Mouse (Mus musculus) midbrain, embryonic 11.5 days (tissue): ENCODE measurements around the gene Tpm3-rs7. TPM values are rescaled to one million over a fixed set of nuclear protein-coding genes. Genes with fewer than 3 reads are reported as not detected.
"Not testable (repeated sequence)": the region's sequence is repeated elsewhere in the genome, so short reads cannot be mapped to it uniquely, and the experiment has no call there.

Experiments used
- ATAC-seq: fragments of 200-750 bp; cut with Nextera tagmentation; 2 replicates; pipeline ENCODE4 v1.8.0; 2017; ENCODE audit warnings: moderate TSS enrichment, moderate library complexity; ENCODE audit not compliant: low FRiP score
- DNase-seq: peaks from one replicate; pipeline ENCODE4 v3.0.0; 2015; ENCODE audit warnings: low spot score; ENCODE audit errors: missing footprints
- H3K27ac ChIP-seq: fragments of 300-500 bp; sonication (generic); 2 replicates; pipeline ENCODE4 v1.5.1; 2014; ENCODE audit warnings: low read depth, low read length
- H3K27me3 ChIP-seq: fragments of 300-500 bp; sonication (generic); 2 replicates; pipeline ENCODE4 v1.6.1; 2014; ENCODE audit warnings: mild to moderate bottlenecking, low read length, moderate library complexity, mixed read lengths; ENCODE audit not compliant: control insufficient read depth, insufficient read depth
- H3K36me3 ChIP-seq: fragments of 300-500 bp; sonication (generic); 2 replicates; pipeline ENCODE4 v1.6.1; 2014; ENCODE audit warnings: mild to moderate bottlenecking, low read length, moderate library complexity, mixed read lengths; ENCODE audit not compliant: control insufficient read depth, insufficient read depth
- H3K4me1 ChIP-seq: fragments of 300-500 bp; sonication (generic); 2 replicates; pipeline ENCODE4 v1.6.1; 2014; ENCODE audit warnings: low read length; ENCODE audit not compliant: control insufficient read depth, insufficient read depth
- H3K4me2 ChIP-seq: fragments of 300-500 bp; sonication (generic); 2 replicates; pipeline ENCODE4 v1.6.1; 2014; ENCODE audit warnings: mild to moderate bottlenecking, moderate library complexity
- H3K4me3 ChIP-seq: fragments of 300-500 bp; sonication (generic); 2 replicates; pipeline ENCODE4 v1.5.1; 2014; ENCODE audit warnings: low read depth, low read length
- H3K9ac ChIP-seq: fragments of 300-500 bp; sonication (generic); 2 replicates; pipeline ENCODE4 v1.6.1; 2014; ENCODE audit warnings: low read length
- H3K9me3 ChIP-seq: fragments of 300-500 bp; sonication (generic); 2 replicates; pipeline ENCODE4 v1.6.1; 2016; ENCODE audit warnings: low read length; ENCODE audit not compliant: control insufficient read depth
- WGBS: fragments of 180-500 bp; shearing (Covaris S2); extraction: QIAGEN DNeasy Blood & Tissue Kit; methylation state at CpG from one replicate; pipeline ENCODE4 v1.1.7; 2014; 5-methylcytosine and 5-hydroxymethylcytosine counted together
- polyA plus RNA-seq: library from polyadenylated mRNA; unstranded; fragments of >200 nt; fragmentation: Nextera tagmentation; extraction: Ambion mirVana; gene quantifications from 2 replicates; pipeline ENCODE4 v1.2.1, GENCODE M21; 2014

The Tpm3-rs7 gene
- polyA plus RNA-seq = 6.4 and 6.9 TPM in 2 replicates

DNA sequence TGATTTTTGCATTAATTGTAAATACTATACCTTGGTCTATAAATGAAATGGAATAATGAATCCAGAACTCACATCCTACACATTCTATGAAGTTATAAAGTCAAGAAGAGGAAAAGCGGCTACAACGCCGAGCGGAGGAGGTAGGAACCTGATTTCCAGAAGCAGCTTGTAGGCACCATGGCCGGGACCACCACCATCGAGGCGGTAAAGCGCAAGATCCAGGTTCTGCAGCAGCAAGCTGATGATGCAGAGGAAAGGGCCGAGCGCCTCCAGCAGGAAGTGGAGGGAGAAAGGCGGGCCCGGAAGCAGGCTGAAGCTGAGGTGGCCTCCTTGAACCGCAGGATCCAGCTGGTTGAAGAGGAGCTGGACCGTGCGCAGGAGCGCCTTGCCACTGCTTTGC lies at the start of gene Tpm3-rs7:
Gene Tpm3-rs7, plus strand, starts transcription at position 110 of the 400 bp plus-strand sequence.
- not testable (repeated sequence) for H3K4me3 ChIP-seq, H3K4me1 ChIP-seq, H3K36me3 ChIP-seq, H3K27ac ChIP-seq, DNase-seq, H3K9me3 ChIP-seq, H3K27me3 ChIP-seq, H3K4me2 ChIP-seq, ATAC-seq, H3K9ac ChIP-seq
- WGBS = 95% methylated on average over 16 of the region's 16 CpGs

DNA sequence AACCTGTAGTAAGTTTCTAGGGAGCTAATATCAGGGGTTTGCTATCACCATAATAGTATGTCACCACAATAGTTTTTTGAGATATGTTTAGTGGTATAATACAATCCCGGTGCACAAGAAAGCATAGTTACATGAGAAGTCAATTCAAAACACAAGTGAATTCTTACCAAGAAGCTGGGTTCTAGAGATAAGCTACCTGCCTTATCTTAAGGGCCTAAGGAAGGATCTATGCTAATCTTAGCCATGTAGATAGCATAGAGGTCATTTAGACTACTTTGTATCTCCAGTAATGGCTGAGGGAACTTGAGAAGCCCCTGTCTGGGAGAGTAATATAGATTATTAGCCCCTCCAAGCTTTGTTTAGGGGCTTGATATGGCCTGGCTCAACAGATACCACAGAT lies 2.6 kb downstream of the Tpm3-rs7 start:
- no peak overlapping the region for H3K4me3 ChIP-seq
- no peaks in the 10 kb centered on the region for H3K36me3 ChIP-seq
- WGBS = 93% methylated on average over 1 of the region's 1 CpGs
- no peak overlapping the region for H3K4me2 ChIP-seq
- no peak overlapping the region for H3K27ac ChIP-seq
- no peaks in the 10 kb centered on the region for H3K9me3 ChIP-seq
- ATAC-seq = no peak
- H3K4me1 ChIP-seq = no peaks in the 10 kb centered on the region
- no peaks in the 10 kb centered on the region for H3K27me3 ChIP-seq
- no peak overlapping the region for H3K9ac ChIP-seq
- DNase-seq = no peak

DNA sequence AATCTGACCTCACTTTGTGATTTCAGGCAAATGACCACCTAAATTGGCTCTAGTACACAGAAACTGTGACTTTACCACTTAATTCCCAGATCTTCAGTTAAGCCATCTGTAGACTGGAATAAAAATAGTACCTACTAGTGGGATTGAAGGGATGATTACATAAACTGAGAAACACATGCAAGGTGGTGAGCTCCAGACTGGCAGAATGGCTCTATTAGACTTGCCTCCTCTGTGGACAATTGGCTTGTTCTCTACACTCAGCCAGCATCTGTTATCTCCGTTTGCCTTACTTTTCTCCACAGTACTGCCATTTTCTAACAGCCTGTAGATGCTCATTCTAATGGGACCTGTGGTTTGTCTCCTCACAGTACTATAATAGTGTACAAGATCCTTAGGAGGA lies 49.0 kb downstream of the Tpm3-rs7 start:
- no peaks in the 10 kb centered on the region for H3K27me3 ChIP-seq
- H3K4me1 ChIP-seq = no peaks in the 10 kb centered on the region
- DNase-seq (no peak), ATAC-seq (no peak)
- no peak overlapping the region for H3K4me3 ChIP-seq
- H3K27ac ChIP-seq = no peak overlapping the region
- no peaks in the 10 kb centered on the region for H3K9me3 ChIP-seq
- H3K9ac ChIP-seq = no peak overlapping the region
- no peak overlapping the region for H3K4me2 ChIP-seq
- WGBS = 90% methylated on average over 1 of the region's 1 CpGs
- no peaks in the 10 kb centered on the region for H3K36me3 ChIP-seq
